Mouse (Mus musculus): Measurements from ENCODE around the gene Ifitm2.

DNA sequence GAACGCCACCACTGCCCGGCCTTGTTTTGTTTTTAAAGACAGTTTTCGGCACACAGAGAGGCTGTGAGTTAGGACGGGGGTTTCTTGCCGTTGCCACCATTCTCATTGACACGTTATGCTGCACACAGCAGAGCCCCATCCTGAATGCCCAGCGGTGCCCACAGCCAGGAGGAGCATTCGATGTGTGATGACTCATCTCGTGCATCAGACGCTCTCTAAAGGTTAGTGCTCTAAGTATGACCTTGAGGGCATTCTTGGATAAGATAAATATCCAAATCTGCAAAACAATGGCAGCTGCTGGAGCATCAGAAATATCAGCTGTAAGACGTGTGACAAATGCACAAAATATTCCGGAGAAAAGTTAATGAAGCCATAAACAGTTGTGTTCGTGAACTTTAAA lies 48.7 kb downstream of the Ifitm2 start:
- TF ChIP-seq CTCF (conservative IDR thresholded peaks at IDR 0.05; ENCODE audit: low read length) (no peak), POU5F1 (IDR thresholded peaks at IDR 0.05; ENCODE audit: borderline replicate concordance, low read length) (no peak), NANOG (IDR thresholded peaks at IDR 0.05; ENCODE audit: borderline replicate concordance, low read length) (no peak)
